In genomic region chr10:70169044-70169443, GRCm38 (mm10) we compare ENCODE assay signal across 9 mouse cellular contexts. TPM values are rescaled to one million over a fixed set of nuclear protein-coding genes. Genes with fewer than 3 reads are reported as not detected.
A peak's percentile ranks its signal among the peaks of the same experiment; 100 is the strongest.
DNase-seq lines count a peak whose midpoint lies in the region; ATAC-seq and TF ChIP-seq lines count a peak whose summit lies in the region.
"Had no signal": no experiment of that assay in that cellular context is flagged by ENCODE, and none has a peak within 500 bp of the region (broad histone marks: within the 10 kb centered on the region; RNA-seq: fewer than 3 reads in every experiment).

No protein-coding gene starts in this region.

- TF ChIP-seq CTCF in kidney, adult 2 months (conservative IDR thresholded peaks at IDR 0.05; ENCODE audit: insufficient read depth, insufficient read length, low read depth, low read length), result no peak

- 0 out of 2 replicates have a peak overlapping the region, but pooled peaks have one; percentile 12 for H3K4me2 ChIP-seq in heart, embryonic 16.5 days (ENCODE audit: low read depth, low read length)
- H3K4me2 ChIP-seq: limb, embryonic 12.5 days had no signal

- peak overlapping the region; percentile 9 for H3K27ac ChIP-seq in heart, embryonic 16.5 days (ENCODE audit: low read length)
- H3K27ac ChIP-seq in kidney, adult 2 months (ENCODE audit: insufficient read depth, low read depth, low read length), result no peak overlapping the region
- H3K27ac ChIP-seq: limb, embryonic 12.5 days had no signal

- no peak for TF ChIP-seq POLR2A in kidney, adult 2 months (IDR thresholded peaks at IDR 0.05; ENCODE audit: low read depth, low read length)

- no peaks in the 10 kb centered on the region for H3K27me3 ChIP-seq in heart, embryonic 16.5 days (ENCODE audit: control insufficient read depth, insufficient read depth, low read length)
- H3K27me3 ChIP-seq in kidney, adult 2 months (replicated peaks; ENCODE audit: control insufficient read depth, insufficient read depth, low read length), result no peaks in the 10 kb centered on the region
- H3K27me3 ChIP-seq: limb, embryonic 12.5 days had no signal

- H3K36me3 ChIP-seq in heart, embryonic 16.5 days (ENCODE audit: control insufficient read depth, insufficient read depth), result 0 out of 2 replicates have a peak, but pooled peaks cover 8% of the 10 kb centered on the region
- 0 out of 2 replicates have a peak, but pooled peaks cover 1% of the 10 kb centered on the region for H3K36me3 ChIP-seq in kidney, adult 2 months (ENCODE audit: control insufficient read depth, insufficient read depth, low read length)

- WGBS in heart, embryonic 16.5 days, result 46% methylated on average over 18 of the region's 18 CpGs
- 86% methylated on average over 18 of the region's 18 CpGs for WGBS in kidney, adult 2 months

- ATAC-seq in heart, embryonic 16.5 days (replicated peaks; ENCODE audit: extremely low read depth, insufficient read depth, low FRiP score), result peak; percentile 59

- no peaks in the 10 kb centered on the region for H3K9me3 ChIP-seq in heart, embryonic 16.5 days (replicated peaks; ENCODE audit: control insufficient read depth, low read length)
- H3K9me3 ChIP-seq: limb, embryonic 12.5 days had no signal

- H3K4me3 ChIP-seq in heart, embryonic 16.5 days (ENCODE audit: low read length), result no peak overlapping the region
- no peak overlapping the region for H3K4me3 ChIP-seq in kidney, adult 2 months (ENCODE audit: insufficient read depth, low read depth, low read length)
- H3K4me3 ChIP-seq: limb, embryonic 12.5 days had no signal

- peaks cover 48% of the 10 kb centered on the region for H3K4me1 ChIP-seq in heart, embryonic 16.5 days (ENCODE audit: control insufficient read depth, insufficient read depth, low read length)
- H3K4me1 ChIP-seq in kidney, adult 2 months (ENCODE audit: control insufficient read depth, insufficient read depth, low read length), result no peaks in the 10 kb centered on the region
- H3K4me1 ChIP-seq: limb, embryonic 12.5 days had no signal

- DNase-seq in layer of hippocampus, adult 11-12 months (ENCODE audit: low spot score), result peak; percentile 55
- DNase-seq in layer of hippocampus, adult 9-10 months (ENCODE audit: low spot score), result no peak
- DNase-seq in layer of hippocampus, adult 9-11 months, result peak; percentile 64
- peak; percentile 64 for DNase-seq in right cerebral cortex, postnatal 14 days
- DNase-seq in lung, postnatal 10 days, result no peak
- no peak for DNase-seq in spleen, postnatal 14 days (ENCODE audit: low spot score in 2 of 2)
- no peak for DNase-seq in kidney, adult 2 months

- no peak overlapping the region for H3K9ac ChIP-seq in heart, embryonic 16.5 days (ENCODE audit: low read length)
- H3K9ac ChIP-seq: limb, embryonic 12.5 days had no signal

RNA-seq across cellular contexts. Expression of gene Mrln, which starts 35.4 kb away (rescaled TPM):
- polyA plus RNA-seq in heart, embryonic 16.5 days (2015; fragmentation: Nextera tagmentation; extraction: Ambion mirVana), result 0.64 and 1.9 TPM in 2 replicates
- 1.0 and 2.5 TPM in 2 replicates for polyA plus RNA-seq in kidney, adult 2 months (2012; rRNA removed)

Comparison
In these comparisons a context has a peak if more than half of its experiments do, and no peak if none do; other contexts are left out.
1. DNase-seq: peak in layer of hippocampus, adult 11-12 months (single experiment), layer of hippocampus, adult 9-11 months (single experiment) and right cerebral cortex, postnatal 14 days (single experiment); none in layer of hippocampus, adult 9-10 months (single experiment), lung, postnatal 10 days (single experiment), spleen, postnatal 14 days (0 of 2) and kidney, adult 2 months (single experiment).